ENCODE assay signal across 8 mouse cellular contexts in the genomic region with DNA sequence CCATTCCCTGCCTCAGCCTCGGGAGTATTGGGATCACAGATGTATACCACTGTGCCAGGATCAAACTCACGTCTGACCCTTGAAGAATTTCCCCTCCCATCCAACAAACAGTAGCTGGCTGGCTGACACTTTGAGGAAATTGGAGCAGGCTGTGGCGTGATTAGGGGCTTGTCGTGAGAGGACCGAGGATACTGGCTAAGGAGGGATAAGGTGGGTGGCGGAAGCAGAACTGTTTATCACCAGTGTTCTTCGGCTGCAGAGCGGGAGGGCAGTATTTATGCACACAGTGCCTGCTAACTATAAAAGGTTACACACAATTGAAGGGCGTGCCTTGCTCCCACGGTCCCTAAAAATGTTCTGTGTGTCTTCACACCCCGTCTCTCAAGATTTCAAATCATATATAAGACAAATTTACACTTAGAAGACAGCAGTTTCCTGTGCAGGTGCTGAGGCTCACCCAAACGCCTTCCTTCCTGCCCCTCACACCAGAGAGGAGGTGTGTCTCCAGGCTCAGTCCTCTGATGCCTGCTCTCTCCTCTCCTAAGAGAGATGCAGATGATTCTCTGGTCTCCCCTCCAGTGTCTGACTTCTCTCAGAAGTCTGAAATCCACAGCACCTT. TPM values are rescaled to one million over a fixed set of nuclear protein-coding genes. Genes with fewer than 3 reads are reported as not detected.
DNase-seq lines count a peak whose midpoint lies in the region; ATAC-seq and TF ChIP-seq lines count a peak whose summit lies in the region.
"Had no signal": no experiment of that assay in that cellular context is flagged by ENCODE, and none has a peak within 500 bp of the region (broad histone marks: within the 10 kb centered on the region; RNA-seq: fewer than 3 reads in every experiment).

No protein-coding gene starts in this region.

- H3K4me3 ChIP-seq in lung, embryonic 14.5 days (ENCODE audit: low read depth, low read length), result no peak overlapping the region
- no peak overlapping the region for H3K4me3 ChIP-seq in lung, adult 2 months (replicated peaks; ENCODE audit: extremely low read depth, low read depth, low read length)
- no peak overlapping the region for H3K4me3 ChIP-seq in lung, postnatal 0 days (ENCODE audit: low read depth, low read length)
- H3K4me3 ChIP-seq in midbrain, embryonic 16.5 days (ENCODE audit: low read depth, low read length), result no peak overlapping the region
- H3K4me3 ChIP-seq: embryonic facial prominence, embryonic 12.5 days had no signal

- no peaks in the 10 kb centered on the region for H3K4me1 ChIP-seq in lung, embryonic 14.5 days (ENCODE audit: insufficient read depth)
- peaks cover 5% of the 10 kb centered on the region; the same call in 1 of the 2 replicates for H3K4me1 ChIP-seq in lung, adult 2 months (ENCODE audit: control insufficient read depth, insufficient read depth, low read length)
- H3K4me1 ChIP-seq in lung, postnatal 0 days (ENCODE audit: insufficient read depth, low read depth, low read length), result no peaks in the 10 kb centered on the region
- H3K4me1 ChIP-seq in midbrain, embryonic 16.5 days (ENCODE audit: control insufficient read depth, insufficient read depth, low read length), result no peaks in the 10 kb centered on the region
- H3K4me1 ChIP-seq: embryonic facial prominence, embryonic 12.5 days had no signal

- 0 out of 2 replicates have a peak overlapping the region, but pooled peaks have one; percentile 1 for H3K27ac ChIP-seq in lung, embryonic 14.5 days (ENCODE audit: low read depth)
- no peak overlapping the region for H3K27ac ChIP-seq in lung, postnatal 0 days (ENCODE audit: low read length)
- no peak overlapping the region for H3K27ac ChIP-seq in midbrain, embryonic 16.5 days (ENCODE audit: low read length)
- H3K27ac ChIP-seq: embryonic facial prominence, embryonic 12.5 days had no signal

- no peak for TF ChIP-seq POLR2A in lung, adult 2 months (IDR thresholded peaks at IDR 0.05; ENCODE audit: borderline replicate concordance, extremely low read depth, low read depth, low read length)

- no peaks in the 10 kb centered on the region for H3K9me3 ChIP-seq in lung, embryonic 14.5 days (ENCODE audit: low read depth, low read length)
- H3K9me3 ChIP-seq in lung, postnatal 0 days (ENCODE audit: low read length), result no peaks in the 10 kb centered on the region
- H3K9me3 ChIP-seq in midbrain, embryonic 16.5 days (replicated peaks; ENCODE audit: control insufficient read depth, low read length, poor library complexity, severe bottlenecking), result no peaks in the 10 kb centered on the region; the same call in 1 of the 2 replicates
- H3K9me3 ChIP-seq: embryonic facial prominence, embryonic 12.5 days had no signal

- no peak overlapping the region for H3K4me2 ChIP-seq in lung, embryonic 14.5 days
- H3K4me2 ChIP-seq in lung, postnatal 0 days (replicated peaks; ENCODE audit: low read depth, low read length), result no peak overlapping the region
- no peak overlapping the region for H3K4me2 ChIP-seq in midbrain, embryonic 16.5 days (ENCODE audit: low read length)
- H3K4me2 ChIP-seq: embryonic facial prominence, embryonic 12.5 days had no signal

- no peak; the same call in 1 of the 2 replicates for TF ChIP-seq EP300 in lung, postnatal 0 days (IDR thresholded peaks at IDR 0.05)

- H3K9ac ChIP-seq in lung, embryonic 14.5 days, result no peak overlapping the region
- no peak overlapping the region for H3K9ac ChIP-seq in lung, postnatal 0 days (replicated peaks; ENCODE audit: low read depth)
- no peak overlapping the region for H3K9ac ChIP-seq in midbrain, embryonic 16.5 days (ENCODE audit: low read depth, low read length)
- H3K9ac ChIP-seq: embryonic facial prominence, embryonic 12.5 days had no signal

- no peaks in the 10 kb centered on the region for H3K27me3 ChIP-seq in lung, embryonic 14.5 days (ENCODE audit: insufficient read depth, low read length)
- H3K27me3 ChIP-seq in lung, postnatal 0 days (replicated peaks; ENCODE audit: insufficient read depth, low read length), result no peaks in the 10 kb centered on the region
- H3K27me3 ChIP-seq in midbrain, embryonic 16.5 days (ENCODE audit: control insufficient read depth, insufficient read depth, low read depth, low read length), result no peaks in the 10 kb centered on the region
- H3K27me3 ChIP-seq: embryonic facial prominence, embryonic 12.5 days had no signal

- no peak; the same call in 1 of the 2 replicates for ATAC-seq in lung, embryonic 14.5 days (ENCODE audit: insufficient read depth)
- 0 out of 2 replicates have a peak, but pooled peaks have one; percentile 14 for ATAC-seq in granulocyte monocyte progenitor cell, adult 5-6 weeks (replicated peaks; ENCODE audit: poor library complexity, severe bottlenecking)
- peak; percentile 76 for ATAC-seq in lung, postnatal 0 days
- no peak for ATAC-seq in midbrain, embryonic 16.5 days

- peak; percentile 49 for DNase-seq in lung, embryonic 14.5 days
- DNase-seq in lung, adult 2 months, result no peak
- peak; percentile 17 for DNase-seq in lung, postnatal 0 days (ENCODE audit: low spot score)
- peak; percentile 68 to 85 for DNase-seq in thymus, postnatal 36 days
- no peak for DNase-seq in right cerebral cortex, postnatal 14 days

- H3K36me3 ChIP-seq in lung, embryonic 14.5 days (ENCODE audit: insufficient read depth), result no peaks in the 10 kb centered on the region
- no peaks in the 10 kb centered on the region for H3K36me3 ChIP-seq in lung, postnatal 0 days (ENCODE audit: insufficient read depth, low read length)
- H3K36me3 ChIP-seq in midbrain, embryonic 16.5 days (ENCODE audit: control insufficient read depth, insufficient read depth, low read length), result no peaks in the 10 kb centered on the region
- H3K36me3 ChIP-seq: embryonic facial prominence, embryonic 12.5 days had no signal

- WGBS in lung, embryonic 14.5 days, result 23% methylated on average over 12 of the region's 12 CpGs
- 17% methylated on average over 12 of the region's 12 CpGs for WGBS in lung, adult 2 months
- WGBS in lung, postnatal 0 days, result 21% methylated on average over 12 of the region's 12 CpGs
- WGBS in midbrain, embryonic 16.5 days, result 70% methylated on average over 12 of the region's 12 CpGs

- no peak for TF ChIP-seq CTCF in lung, embryonic 14.5 days (IDR thresholded peaks at IDR 0.05; ENCODE audit: low read depth)
- TF ChIP-seq CTCF in lung, adult 2 months (IDR thresholded peaks at IDR 0.05; ENCODE audit: insufficient read depth, low read length), result no peak
- no peak for TF ChIP-seq CTCF in lung, postnatal 0 days (IDR thresholded peaks at IDR 0.05)

RNA-seq across cellular contexts. Expression of a gene that starts 24.5 kb away (rescaled TPM):
- not detected in 2 replicates for polyA plus RNA-seq in lung, embryonic 14.5 days (2014; fragmentation: Nextera tagmentation; extraction: Ambion mirVana)
- polyA plus RNA-seq in lung, adult 2 months (2012; rRNA removed), result 0.31 and 0.40 TPM in 2 replicates
- total RNA-seq in granulocyte monocyte progenitor cell, adult 5-6 weeks (2014; fragmentation: Nextera tagmentation), result not detected in 2 replicates
- total RNA-seq in granulocyte monocyte progenitor cell, adult 5-6 weeks (2017), result not detected in 2 replicates
- polyA plus RNA-seq in lung, postnatal 0 days (2015; fragmentation: Nextera tagmentation; extraction: Ambion mirVana), result 0.08 and 0.11 TPM in 2 replicates
- not detected in 2 replicates for polyA plus RNA-seq in midbrain, embryonic 16.5 days (2015; fragmentation: Nextera tagmentation; extraction: Ambion mirVana)
- polyA plus RNA-seq: embryonic facial prominence, embryonic 12.5 days had no signal

RNA-seq across cellular contexts. Expression of a gene that starts 42.8 kb away (rescaled TPM):
- 6.6 and 6.9 TPM in 2 replicates for polyA plus RNA-seq in lung, embryonic 14.5 days (2014; fragmentation: Nextera tagmentation; extraction: Ambion mirVana)
- polyA plus RNA-seq in lung, adult 2 months (2012; rRNA removed), result 4.6 and 9.2 TPM in 2 replicates
- total RNA-seq in granulocyte monocyte progenitor cell, adult 5-6 weeks (2014; fragmentation: Nextera tagmentation), result not detected in 2 replicates
- total RNA-seq in granulocyte monocyte progenitor cell, adult 5-6 weeks (2017), result not detected in 2 replicates
- 5.8 and 7.0 TPM in 2 replicates for polyA plus RNA-seq in lung, postnatal 0 days (2015; fragmentation: Nextera tagmentation; extraction: Ambion mirVana)
- polyA plus RNA-seq in midbrain, embryonic 16.5 days (2015; fragmentation: Nextera tagmentation; extraction: Ambion mirVana), result 0.34 and 0.49 TPM in 2 replicates

RNA-seq across cellular contexts. Expression of a gene that starts 53.9 kb away (rescaled TPM):
- polyA plus RNA-seq in lung, embryonic 14.5 days (2014; fragmentation: Nextera tagmentation; extraction: Ambion mirVana), result 0.18 and 0.50 TPM in 2 replicates
- polyA plus RNA-seq in lung, adult 2 months (2012; rRNA removed), result 4.2 and 14.2 TPM in 2 replicates
- total RNA-seq in granulocyte monocyte progenitor cell, adult 5-6 weeks (2014; fragmentation: Nextera tagmentation), result not detected in 2 replicates
- 0.62 and 0.82 TPM in 2 replicates for total RNA-seq in granulocyte monocyte progenitor cell, adult 5-6 weeks (2017)
- polyA plus RNA-seq in lung, postnatal 0 days (2015; fragmentation: Nextera tagmentation; extraction: Ambion mirVana), result 0.26 and 0.57 TPM in 2 replicates
- polyA plus RNA-seq in midbrain, embryonic 16.5 days (2015; fragmentation: Nextera tagmentation; extraction: Ambion mirVana), result 0.09 and 0.18 TPM in 2 replicates

RNA-seq across cellular contexts. Expression of a gene that starts 58.3 kb away (rescaled TPM):
- polyA plus RNA-seq in lung, embryonic 14.5 days (2014; fragmentation: Nextera tagmentation; extraction: Ambion mirVana), result 135 and 140 TPM in 2 replicates
- polyA plus RNA-seq in lung, adult 2 months (2012; rRNA removed), result 143 and 168 TPM in 2 replicates
- 116 and 161 TPM in 2 replicates for total RNA-seq in granulocyte monocyte progenitor cell, adult 5-6 weeks (2014; fragmentation: Nextera tagmentation)
- total RNA-seq in granulocyte monocyte progenitor cell, adult 5-6 weeks (2017), result 31.2 and 31.3 TPM in 2 replicates
- polyA plus RNA-seq in lung, postnatal 0 days (2015; fragmentation: Nextera tagmentation; extraction: Ambion mirVana), result 462 and 484 TPM in 2 replicates
- polyA plus RNA-seq in midbrain, embryonic 16.5 days (2015; fragmentation: Nextera tagmentation; extraction: Ambion mirVana), result 368 and 379 TPM in 2 replicates

RNA-seq across cellular contexts. Expression of a gene that starts 58.3 kb away (rescaled TPM):
- polyA plus RNA-seq in lung, embryonic 14.5 days (2014; fragmentation: Nextera tagmentation; extraction: Ambion mirVana), result 9.3 and 10.8 TPM in 2 replicates
- polyA plus RNA-seq in lung, adult 2 months (2012; rRNA removed), result 6.6 and 7.2 TPM in 2 replicates
- 4.7 and 4.8 TPM in 2 replicates for total RNA-seq in granulocyte monocyte progenitor cell, adult 5-6 weeks (2014; fragmentation: Nextera tagmentation)
- 0.57 TPM in 1 of 2 replicates, not detected in the other for total RNA-seq in granulocyte monocyte progenitor cell, adult 5-6 weeks (2017)
- polyA plus RNA-seq in lung, postnatal 0 days (2015; fragmentation: Nextera tagmentation; extraction: Ambion mirVana), result 11.0 and 15.3 TPM in 2 replicates
- 12.0 and 12.7 TPM in 2 replicates for polyA plus RNA-seq in midbrain, embryonic 16.5 days (2015; fragmentation: Nextera tagmentation; extraction: Ambion mirVana)

Comparison
In these comparisons a context has a peak if more than half of its experiments do, and no peak if none do; other contexts are left out.
1. ATAC-seq: peak in granulocyte monocyte progenitor cell, adult 5-6 weeks (single experiment) and lung, postnatal 0 days (single experiment); none in lung, embryonic 14.5 days (single experiment) and midbrain, embryonic 16.5 days (single experiment).
2. DNase-seq: peak in lung, embryonic 14.5 days (single experiment), lung, postnatal 0 days (single experiment) and thymus, postnatal 36 days (2 of 2); none in lung, adult 2 months (single experiment) and right cerebral cortex, postnatal 14 days (single experiment).